Comparison of ENCODE assay signal across 12 mouse cellular contexts in the genomic region with DNA sequence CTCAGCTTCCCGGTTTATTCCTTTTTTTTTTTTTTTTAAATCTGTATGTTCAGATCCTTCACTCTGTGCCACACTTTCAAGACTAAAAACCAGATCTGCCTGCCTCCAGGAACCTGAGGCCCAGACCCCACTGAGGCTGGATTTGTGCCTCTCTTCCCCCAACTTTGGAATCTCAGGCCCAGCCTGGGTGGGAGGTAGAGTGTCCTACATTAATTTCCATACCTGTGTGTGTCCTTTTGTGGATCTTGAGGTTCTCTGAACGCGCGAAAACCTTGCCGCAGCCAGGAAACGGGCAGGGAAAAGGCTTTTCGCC. TPM values are rescaled to one million over a fixed set of nuclear protein-coding genes. Genes with fewer than 3 reads are reported as not detected.
DNase-seq lines count a peak whose midpoint lies in the region; ATAC-seq and TF ChIP-seq lines count a peak whose summit lies in the region.
"Had no signal": no experiment of that assay in that cellular context is flagged by ENCODE, and none has a peak within 500 bp of the region (broad histone marks: within the 10 kb centered on the region; RNA-seq: fewer than 3 reads in every experiment).

No protein-coding gene starts in this region.

- H3K9me3 ChIP-seq in G1E (replicated peaks), result peaks cover 47% of the 10 kb centered on the region
- H3K9me3 ChIP-seq in embryonic facial prominence, embryonic 10.5 days, result no peaks in the 10 kb centered on the region
- no peaks in the 10 kb centered on the region for H3K9me3 ChIP-seq in hindbrain, embryonic 11.5 days (ENCODE audit: control insufficient read depth, low read length)
- H3K9me3 ChIP-seq in midbrain, embryonic 14.5 days (ENCODE audit: control insufficient read depth, low read length), result no peaks in the 10 kb centered on the region

- DNase-seq in G1E (ENCODE audit: low spot score) (no peak), adipocyte (ENCODE audit: low spot score) (no peak)
- peak; percentile 64 for DNase-seq in embryonic facial prominence, embryonic 10.5 days (ENCODE audit: low spot score)
- no peak for DNase-seq in hindbrain, embryonic 11.5 days (ENCODE audit: low spot score)
- peak; percentile 47 for DNase-seq in midbrain, embryonic 14.5 days
- DNase-seq in urinary bladder, postnatal 25 days (ENCODE audit: low spot score), result no peak
- no peak for DNase-seq in testis, postnatal 10 days (ENCODE audit: low spot score)
- DNase-seq: heart, postnatal 14 days had no signal

- no peak for ATAC-seq in G1E (ENCODE audit: extremely low read depth, insufficient number of reproducible peaks, low FRiP score, poor library complexity, severe bottlenecking)
- ATAC-seq in hindbrain, embryonic 11.5 days (ENCODE audit: low FRiP score), result no peak
- no peak for ATAC-seq in midbrain, embryonic 14.5 days (ENCODE audit: low FRiP score, low TSS enrichment)

- WGBS in embryonic facial prominence, embryonic 10.5 days, result under 1% methylated on average over 7 of the region's 7 CpGs
- WGBS in hindbrain, embryonic 11.5 days, result 0% methylated on average over 7 of the region's 7 CpGs
- WGBS in midbrain, embryonic 14.5 days, result 2% methylated on average over 7 of the region's 7 CpGs

- peak overlapping the region; percentile 16; the same call in 1 of the 2 replicates for H3K4me3 ChIP-seq in G1E (ENCODE audit: low read depth, low read length)
- H3K4me3 ChIP-seq in embryonic facial prominence, embryonic 10.5 days, result peak overlapping the region; percentile 57
- peak overlapping the region; percentile 79 for H3K4me3 ChIP-seq in hindbrain, embryonic 11.5 days (ENCODE audit: low read depth, low read length)
- peak overlapping the region; percentile 54 for H3K4me3 ChIP-seq in midbrain, embryonic 14.5 days (replicated peaks; ENCODE audit: low read depth, low read length)

- peak overlapping the region; percentile 96 for H3K9ac ChIP-seq in hindbrain, embryonic 11.5 days (ENCODE audit: low read depth, low read length)
- H3K9ac ChIP-seq in midbrain, embryonic 14.5 days (replicated peaks; ENCODE audit: low read length), result peak overlapping the region; percentile 81

- H3K4me1 ChIP-seq in G1E (ENCODE audit: insufficient read depth, low read depth, low read length), result no peaks in the 10 kb centered on the region
- H3K4me1 ChIP-seq in embryonic facial prominence, embryonic 10.5 days, result peaks cover 13% of the 10 kb centered on the region
- no peaks in the 10 kb centered on the region for H3K4me1 ChIP-seq in hindbrain, embryonic 11.5 days (replicated peaks; ENCODE audit: control insufficient read depth, insufficient read depth, low read length)
- no peaks in the 10 kb centered on the region for H3K4me1 ChIP-seq in midbrain, embryonic 14.5 days (ENCODE audit: control insufficient read depth, insufficient read depth, low read length)

- H3K4me2 ChIP-seq in hindbrain, embryonic 11.5 days (replicated peaks; ENCODE audit: low read depth, low read length), result peak overlapping the region; percentile 44
- peak overlapping the region; percentile 49 for H3K4me2 ChIP-seq in midbrain, embryonic 14.5 days (ENCODE audit: low read length)

- no peak for TF ChIP-seq CTCF in G1E (IDR thresholded peaks at IDR 0.05; ENCODE audit: low read depth, low read length)

- no peaks in the 10 kb centered on the region for H3K36me3 ChIP-seq in G1E (replicated peaks)
- no peaks in the 10 kb centered on the region for H3K36me3 ChIP-seq in embryonic facial prominence, embryonic 10.5 days (replicated peaks)
- no peaks in the 10 kb centered on the region for H3K36me3 ChIP-seq in hindbrain, embryonic 11.5 days (ENCODE audit: control insufficient read depth, insufficient read depth, low read length)
- no peaks in the 10 kb centered on the region for H3K36me3 ChIP-seq in midbrain, embryonic 14.5 days (ENCODE audit: control insufficient read depth, insufficient read depth, low read length)

- H3K27ac ChIP-seq in embryonic facial prominence, embryonic 10.5 days (replicated peaks), result peak overlapping the region; percentile 81
- peak overlapping the region; percentile 96 for H3K27ac ChIP-seq in hindbrain, embryonic 11.5 days (ENCODE audit: low read depth, low read length)
- peak overlapping the region; percentile 90 for H3K27ac ChIP-seq in midbrain, embryonic 14.5 days (replicated peaks; ENCODE audit: low read depth, low read length)

- H3K27me3 ChIP-seq in G1E (ENCODE audit: insufficient read depth, low read length), result no peaks in the 10 kb centered on the region
- H3K27me3 ChIP-seq in embryonic facial prominence, embryonic 10.5 days (replicated peaks; ENCODE audit: low read depth, poor library complexity, severe bottlenecking), result peaks cover 100% of the 10 kb centered on the region
- H3K27me3 ChIP-seq in hindbrain, embryonic 11.5 days (ENCODE audit: control insufficient read depth, insufficient read depth, low read length), result peaks cover 51% of the 10 kb centered on the region
- H3K27me3 ChIP-seq in midbrain, embryonic 14.5 days (ENCODE audit: control insufficient read depth, insufficient read depth, low read length), result peaks cover 49% of the 10 kb centered on the region

RNA-seq across cellular contexts. Expression of a gene that starts 1.6 kb away (rescaled TPM):
- total RNA-seq in G1E (2014; fragmentation: Nextera tagmentation), result not detected in 2 replicates
- 0.16 and 0.23 TPM in 2 replicates for total RNA-seq in G1E (2017)
- polyA plus RNA-seq in G1E (2012), result not detected in 2 replicates
- 4.0 and 5.5 TPM in 2 replicates for polyA plus RNA-seq in embryonic facial prominence, embryonic 10.5 days (2016; fragmentation: Nextera tagmentation; extraction: Ambion mirVana)
- polyA plus RNA-seq in hindbrain, embryonic 11.5 days (2014; fragmentation: Nextera tagmentation; extraction: Ambion mirVana), result 32.8 and 36.5 TPM in 2 replicates
- polyA plus RNA-seq in midbrain, embryonic 14.5 days (2014; fragmentation: Nextera tagmentation; extraction: Ambion mirVana), result 32.4 and 49.1 TPM in 2 replicates
- total RNA-seq: adrenal gland, postnatal 36 days; heart, postnatal 14 days; MEL had no signal
- polyA plus RNA-seq: liver, embryonic 16.5 days; spleen, adult 2 months had no signal

RNA-seq across cellular contexts. Expression of a gene that starts 1.8 kb away (rescaled TPM):
- total RNA-seq in G1E (2014; fragmentation: Nextera tagmentation) (not detected in 2 replicates), G1E (2017) (0.05 and 0.06 TPM in 2 replicates)
- not detected in 2 replicates for polyA plus RNA-seq in G1E (2012)
- 1.5 and 1.7 TPM in 2 replicates for polyA plus RNA-seq in embryonic facial prominence, embryonic 10.5 days (2016; fragmentation: Nextera tagmentation; extraction: Ambion mirVana)
- 18.2 and 23.8 TPM in 2 replicates for polyA plus RNA-seq in hindbrain, embryonic 11.5 days (2014; fragmentation: Nextera tagmentation; extraction: Ambion mirVana)
- 17.8 and 18.5 TPM in 2 replicates for polyA plus RNA-seq in midbrain, embryonic 14.5 days (2014; fragmentation: Nextera tagmentation; extraction: Ambion mirVana)
- total RNA-seq: adrenal gland, postnatal 36 days; heart, postnatal 14 days; MEL had no signal
- polyA plus RNA-seq: spleen, adult 2 months had no signal

Comparison
In these comparisons a context has a peak if more than half of its experiments do, and no peak if none do; other contexts are left out.
1. DNase-seq: peak in embryonic facial prominence, embryonic 10.5 days (single experiment) and midbrain, embryonic 14.5 days (single experiment); none in G1E (single experiment), hindbrain, embryonic 11.5 days (single experiment), urinary bladder, postnatal 25 days (single experiment), testis, postnatal 10 days (single experiment) and adipocyte (single experiment).
2. H3K4me3 ChIP-seq: peak in every context shown above with its lines; median percentile 79 in hindbrain, embryonic 11.5 days; 57 in embryonic facial prominence, embryonic 10.5 days; 54 in midbrain, embryonic 14.5 days; 16 in G1E.
3. Peak in every context shown above with its lines, with median percentiles within 50 percentile points of each other: H3K27ac ChIP-seq.